Mouse (Mus musculus): Measurements from ENCODE around the gene Pnkp. TPM values are rescaled to one million over a fixed set of nuclear protein-coding genes. Genes with fewer than 3 reads are reported as not detected.
A peak's percentile ranks its signal among the peaks of the same experiment; 100 is the strongest.

Gene Pnkp
- polyA plus RNA-seq, 1 experiment from 2014 or later, result 23.3 TPM

DNA sequence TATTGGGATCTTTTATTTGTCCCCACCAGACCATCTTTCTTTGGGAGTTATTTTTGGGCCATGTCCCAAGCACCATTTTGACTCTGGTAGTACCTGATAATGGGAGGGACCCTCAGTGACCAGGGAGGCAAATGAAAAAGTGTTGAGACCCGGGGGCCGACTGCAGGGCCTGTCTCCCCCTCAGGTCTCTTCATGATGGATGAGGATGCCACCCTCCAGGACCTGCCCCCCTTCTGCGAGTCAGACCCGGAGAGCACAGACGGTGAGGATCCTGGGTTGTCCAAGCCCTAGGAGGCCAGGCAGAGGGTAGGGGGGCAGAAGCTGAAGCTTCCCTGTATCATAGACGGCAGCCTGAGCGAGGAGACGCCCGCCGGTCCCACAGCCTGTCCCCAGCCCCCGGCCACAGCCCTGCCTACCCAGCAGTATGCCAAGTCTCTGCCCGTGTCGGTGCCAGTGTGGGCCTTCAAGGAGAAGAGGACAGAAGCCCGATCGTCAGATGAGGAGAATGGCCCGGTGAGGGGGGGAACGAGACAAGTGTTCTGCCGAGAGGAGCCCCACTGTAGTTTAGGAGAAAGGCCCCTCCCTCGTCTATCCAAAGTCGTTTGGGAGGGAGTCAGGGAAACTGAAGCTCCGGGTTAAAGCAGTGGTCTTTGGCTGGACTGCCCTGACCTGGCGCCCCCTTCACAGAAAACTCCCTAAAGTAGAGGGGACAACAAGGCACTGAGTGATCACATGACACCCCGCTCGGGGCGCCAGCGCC is 3.2 kb upstream of the Pnkp start:
- 33% methylated on average over 26 of the region's 26 CpGs for WGBS
- H3K4me1 ChIP-seq (replicated peaks), result peaks cover 70% of the 10 kb centered on the region

DNA sequence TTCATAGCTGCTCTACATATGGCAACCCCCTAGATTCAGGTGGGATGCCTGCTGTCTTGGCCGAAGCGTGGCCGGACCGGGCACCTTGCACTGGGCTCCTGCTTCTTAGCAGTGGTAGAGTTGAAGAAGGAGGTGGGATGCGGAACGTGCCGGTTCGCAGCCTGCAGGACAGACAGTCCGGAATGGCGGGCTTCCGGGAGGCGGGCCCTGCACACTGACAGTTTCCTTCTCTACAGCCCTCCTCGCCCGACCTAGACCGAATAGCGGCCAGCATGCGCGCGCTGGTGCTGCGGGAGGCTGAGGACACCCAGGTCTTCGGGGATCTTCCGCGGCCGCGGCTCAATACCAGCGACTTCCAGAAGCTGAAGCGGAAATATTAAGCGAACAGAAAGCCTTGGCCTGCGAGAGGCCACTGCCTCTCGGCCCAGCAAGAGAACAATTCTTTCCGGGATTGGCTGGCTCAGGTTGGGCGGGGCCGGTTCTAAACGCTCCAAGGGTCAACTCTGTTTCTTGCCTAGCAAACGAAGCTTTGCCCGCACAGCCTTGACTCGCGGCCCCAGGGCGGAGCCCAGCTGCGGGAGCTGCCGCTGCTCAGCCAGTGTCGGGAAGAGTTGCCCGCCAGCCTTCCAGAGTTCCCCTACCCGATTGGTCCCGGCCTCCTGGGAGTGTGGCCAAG is 2.4 kb upstream of the Pnkp start:
- Histone ChIP-seq H3K9ac (peak overlapping the region; percentile 77), H3K4me1 (replicated peaks) (peaks cover 70% of the 10 kb centered on the region)
- WGBS, result under 1% methylated on average over 45 of the region's 45 CpGs

More for the DNA sequence above, 3.2 kb upstream of the Pnkp start:
- H3K4me3 ChIP-seq, result peak overlapping the region; percentile 52
- peak overlapping the region; percentile 82 for H3K4me2 ChIP-seq
- H3K27me3 ChIP-seq (replicated peaks), result no peaks in the 10 kb centered on the region
- H3K27ac ChIP-seq (ENCODE audit: poor library complexity, severe bottlenecking), result peak overlapping the region; percentile 97
- H3K36me3 ChIP-seq, result peaks cover 21% of the 10 kb centered on the region
- H3K9ac ChIP-seq, result peak overlapping the region; percentile 77
- no peaks in the 10 kb centered on the region for H3K9me3 ChIP-seq (replicated peaks)
- ATAC-seq (ENCODE audit: insufficient number of reproducible peaks, low FRiP score), result peak; percentile 13

GRCm38 (mm10) chr7:44855036-44855435 is 1.9 kb upstream of the Pnkp start:
- peaks cover 70% of the 10 kb centered on the region for H3K4me1 ChIP-seq (replicated peaks)
- no peaks in the 10 kb centered on the region for H3K9me3 ChIP-seq (replicated peaks)
- WGBS, result 46% methylated on average over 10 of the region's 10 CpGs
- H3K9ac ChIP-seq, result peak overlapping the region; percentile 77
- H3K4me2 ChIP-seq, result peak overlapping the region; percentile 82
- no peaks in the 10 kb centered on the region for H3K27me3 ChIP-seq (replicated peaks)
- H3K36me3 ChIP-seq, result peaks cover 25% of the 10 kb centered on the region
- no peak for ATAC-seq (ENCODE audit: insufficient number of reproducible peaks, low FRiP score)
- peak overlapping the region; percentile 52 for H3K4me3 ChIP-seq
- H3K27ac ChIP-seq (ENCODE audit: poor library complexity, severe bottlenecking), result peak overlapping the region; percentile 97

More for the DNA sequence above, 2.4 kb upstream of the Pnkp start:
- Histone ChIP-seq H3K36me3 (peaks cover 21% of the 10 kb centered on the region), H3K4me2 (peak overlapping the region; percentile 82), H3K27ac (ENCODE audit: poor library complexity, severe bottlenecking) (peak overlapping the region; percentile 97), H3K27me3 (replicated peaks) (no peaks in the 10 kb centered on the region), H3K9me3 (replicated peaks) (no peaks in the 10 kb centered on the region), H3K4me3 (peak overlapping the region; percentile 52)
- ATAC-seq (ENCODE audit: insufficient number of reproducible peaks, low FRiP score), result peak; percentile 64

DNA sequence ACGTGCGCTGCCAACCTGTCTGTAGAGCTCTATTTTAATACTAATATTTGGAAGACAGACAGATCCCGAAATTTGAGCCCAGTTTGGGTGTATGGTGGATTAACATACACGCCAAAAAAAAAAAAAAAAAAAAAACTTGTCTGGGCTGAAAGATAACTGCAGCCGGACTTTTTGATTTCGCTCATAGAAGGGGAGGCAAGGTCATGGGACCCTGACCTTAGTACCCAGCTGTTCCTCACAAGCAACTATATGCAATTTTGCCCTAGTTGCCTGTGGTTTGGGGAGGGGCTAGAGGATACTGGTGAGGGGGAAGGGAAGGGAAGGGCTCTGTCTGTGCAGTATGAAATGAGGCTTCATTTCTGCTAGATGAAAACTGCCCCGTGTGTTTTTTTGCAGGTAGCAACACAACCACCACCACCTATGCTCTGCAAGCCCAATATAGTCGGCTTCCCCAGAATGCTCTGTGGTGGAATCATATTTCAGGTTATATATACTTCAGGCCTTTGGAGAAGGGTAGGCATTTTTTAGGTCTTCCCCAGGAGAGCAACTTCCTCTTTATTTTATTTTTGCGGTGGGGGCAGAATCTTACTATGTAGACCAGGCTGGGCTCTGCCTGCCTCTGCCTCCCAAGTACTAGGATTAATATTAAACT is 548 bp upstream of the Pnkp start:
- H3K27ac ChIP-seq (ENCODE audit: poor library complexity, severe bottlenecking), result peak overlapping the region; percentile 86
- H3K4me3 ChIP-seq, result peak overlapping the region; percentile 66
- H3K4me2 ChIP-seq, result peak overlapping the region; percentile 95
- H3K9me3 ChIP-seq (replicated peaks), result no peaks in the 10 kb centered on the region
- no peak overlapping the region; the same call in 1 of the 2 replicates for H3K9ac ChIP-seq
- peaks cover 29% of the 10 kb centered on the region for H3K36me3 ChIP-seq
- peaks cover 67% of the 10 kb centered on the region for H3K4me1 ChIP-seq (replicated peaks)
- ATAC-seq (ENCODE audit: insufficient number of reproducible peaks, low FRiP score), result no peak
- WGBS, result 57% methylated on average over 9 of the region's 9 CpGs
- no peaks in the 10 kb centered on the region for H3K27me3 ChIP-seq (replicated peaks)

GRCm38 (mm10) chr7:44857905-44858304 is 966 bp downstream of the Pnkp start:
- H3K27ac ChIP-seq (ENCODE audit: poor library complexity, severe bottlenecking), result peak overlapping the region; percentile 86; the same call in 1 of the 2 replicates
- H3K4me2 ChIP-seq, result peak overlapping the region; percentile 95
- no peaks in the 10 kb centered on the region for H3K9me3 ChIP-seq (replicated peaks)
- peak overlapping the region; percentile 82 for H3K9ac ChIP-seq
- 24% methylated on average over 8 of the region's 8 CpGs for WGBS
- H3K4me3 ChIP-seq, result peak overlapping the region; percentile 66
- no peak for ATAC-seq (ENCODE audit: insufficient number of reproducible peaks, low FRiP score)
- H3K4me1 ChIP-seq (replicated peaks), result peaks cover 56% of the 10 kb centered on the region
- peaks cover 30% of the 10 kb centered on the region for H3K36me3 ChIP-seq
- H3K27me3 ChIP-seq (replicated peaks), result no peaks in the 10 kb centered on the region

- H3K27ac ChIP-seq (ENCODE audit: poor library complexity, severe bottlenecking), result no peak overlapping the region
- no peak overlapping the region for H3K4me3 ChIP-seq
- H3K9ac ChIP-seq, result no peak overlapping the region
- H3K4me1 ChIP-seq (replicated peaks), result peaks cover 53% of the 10 kb centered on the region
- no peak overlapping the region for H3K4me2 ChIP-seq
- ATAC-seq (ENCODE audit: insufficient number of reproducible peaks, low FRiP score), result no peak
- no peaks in the 10 kb centered on the region for H3K27me3 ChIP-seq (replicated peaks)
- 90% methylated on average over 11 of the region's 11 CpGs for WGBS
- peaks cover 45% of the 10 kb centered on the region for H3K36me3 ChIP-seq
- no peaks in the 10 kb centered on the region for H3K9me3 ChIP-seq (replicated peaks)
Measured at GRCm38 (mm10) chr7:44859896-44860295, 3.0 kb downstream of the Pnkp start.

GRCm38 (mm10) chr7:44860576-44861428 is 3.9 kb downstream of the Pnkp start:
- WGBS, result 62% methylated on average over 22 of the region's 22 CpGs
- Histone ChIP-seq H3K27ac (ENCODE audit: poor library complexity, severe bottlenecking) (no peak overlapping the region), H3K9ac (no peak overlapping the region), H3K4me3 (no peak overlapping the region), H3K27me3 (replicated peaks) (no peaks in the 10 kb centered on the region), H3K4me2 (no peak overlapping the region), H3K9me3 (replicated peaks) (no peaks in the 10 kb centered on the region), H3K36me3 (peaks cover 52% of the 10 kb centered on the region), H3K4me1 (replicated peaks) (peaks cover 53% of the 10 kb centered on the region)
- no peak for ATAC-seq (ENCODE audit: insufficient number of reproducible peaks, low FRiP score)

DNA sequence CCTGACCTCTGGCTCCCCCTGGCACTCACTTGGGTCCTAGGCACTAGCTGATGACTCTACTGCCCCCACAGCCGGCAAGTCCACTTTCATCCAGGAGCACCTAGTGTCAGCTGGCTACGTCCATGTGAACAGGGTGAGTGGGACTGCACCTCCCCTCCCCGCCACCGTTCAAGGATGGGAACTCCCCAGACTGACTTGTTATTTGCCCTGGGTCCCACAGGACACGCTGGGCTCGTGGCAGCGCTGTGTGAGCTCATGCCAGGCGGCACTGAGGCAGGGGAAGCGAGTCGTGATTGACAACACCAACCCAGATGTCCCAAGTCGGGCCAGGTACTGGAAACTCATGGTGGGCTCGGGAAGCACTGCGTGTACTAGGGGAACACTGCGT is 4.5 kb downstream of the Pnkp start:
- H3K9ac ChIP-seq, result no peak overlapping the region
- H3K4me3 ChIP-seq, result no peak overlapping the region
- H3K9me3 ChIP-seq (replicated peaks), result no peaks in the 10 kb centered on the region
- no peak for ATAC-seq (ENCODE audit: insufficient number of reproducible peaks, low FRiP score)
- WGBS, result 84% methylated on average over 14 of the region's 14 CpGs
- H3K36me3 ChIP-seq, result peaks cover 52% of the 10 kb centered on the region
- H3K27ac ChIP-seq (ENCODE audit: poor library complexity, severe bottlenecking), result no peak overlapping the region
- peaks cover 54% of the 10 kb centered on the region for H3K4me1 ChIP-seq (replicated peaks)
- no peaks in the 10 kb centered on the region for H3K27me3 ChIP-seq (replicated peaks)
- H3K4me2 ChIP-seq, result no peak overlapping the region

DNA sequence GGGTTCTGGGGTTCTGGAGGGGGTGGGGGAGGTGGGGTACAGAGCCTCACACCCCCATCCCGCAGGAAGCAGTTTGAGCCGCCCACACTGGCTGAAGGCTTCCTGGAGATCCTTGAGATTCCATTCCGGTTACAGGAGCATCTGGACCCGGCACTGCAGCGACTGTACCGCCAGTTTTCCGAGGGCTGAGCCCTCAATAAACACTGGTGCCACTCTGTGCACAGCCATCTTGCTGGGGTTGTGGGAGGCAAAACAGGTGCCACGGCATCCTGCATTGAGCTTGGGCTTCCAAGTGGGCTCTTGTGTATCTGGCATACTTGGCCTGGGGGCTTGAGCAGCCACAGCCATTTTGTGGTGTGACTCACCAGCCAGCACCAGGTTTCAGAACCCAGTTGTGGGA is 5.5 kb downstream of the Pnkp start:
- Histone ChIP-seq H3K4me3 (no peak overlapping the region), H3K4me2 (no peak overlapping the region), H3K27me3 (replicated peaks) (no peaks in the 10 kb centered on the region), H3K9me3 (replicated peaks) (no peaks in the 10 kb centered on the region), H3K27ac (ENCODE audit: poor library complexity, severe bottlenecking) (no peak overlapping the region), H3K4me1 (replicated peaks) (peaks cover 62% of the 10 kb centered on the region), H3K36me3 (peaks cover 52% of the 10 kb centered on the region), H3K9ac (no peak overlapping the region)
- no peak for ATAC-seq (ENCODE audit: insufficient number of reproducible peaks, low FRiP score)
- 81% methylated on average over 8 of the region's 8 CpGs for WGBS

DNA sequence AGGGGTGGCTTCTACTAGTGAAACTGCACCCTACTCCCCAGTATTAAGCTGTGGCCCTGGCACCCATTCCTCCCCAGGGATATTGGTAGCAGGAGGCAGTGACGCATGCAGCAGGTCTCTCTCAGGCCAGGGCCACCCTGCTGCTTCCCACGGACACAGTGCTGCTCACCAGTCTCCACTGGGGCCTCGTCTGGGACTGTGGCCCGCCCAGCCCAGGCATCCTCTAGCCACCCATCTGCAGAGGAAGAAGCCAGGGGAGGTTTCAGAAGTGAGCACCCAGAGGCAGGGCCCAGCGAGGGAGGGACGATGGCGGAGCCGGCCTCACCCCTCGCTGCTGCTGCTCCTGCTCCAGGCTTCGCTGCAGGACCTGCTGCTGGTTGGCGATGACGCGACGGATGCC is 6.3 kb downstream of the Pnkp start:
- Histone ChIP-seq H3K36me3 (peaks cover 52% of the 10 kb centered on the region), H3K9me3 (replicated peaks) (no peaks in the 10 kb centered on the region), H3K27ac (ENCODE audit: poor library complexity, severe bottlenecking) (no peak overlapping the region), H3K4me2 (no peak overlapping the region), H3K27me3 (replicated peaks) (no peaks in the 10 kb centered on the region), H3K4me1 (replicated peaks) (peaks cover 62% of the 10 kb centered on the region), H3K4me3 (no peak overlapping the region), H3K9ac (0 out of 2 replicates have a peak overlapping the region, but pooled peaks have one; percentile 24)
- no peak for ATAC-seq (ENCODE audit: insufficient number of reproducible peaks, low FRiP score)
- 87% methylated on average over 14 of the region's 14 CpGs for WGBS
